Mouse (Mus musculus) intestine, embryonic 16.5 days (tissue): ENCODE data around the gene E2f6. TPM values are rescaled to one million over a fixed set of nuclear protein-coding genes. Genes with fewer than 3 reads are reported as not detected.

Experiments used
- ATAC-seq: fragments of 200-750 bp; cut with Nextera tagmentation; 2 replicates; pipeline ENCODE4 v1.8.0; 2017; ENCODE audit warnings: moderate TSS enrichment, moderate library complexity
- H3K27ac ChIP-seq: fragments of 300-500 bp; sonication (generic); 2 replicates; pipeline ENCODE4 v1.5.1; 2014; ENCODE audit warnings: mild to moderate bottlenecking, low read length
- H3K27me3 ChIP-seq: fragments of 300-500 bp; sonication (generic); replicated peaks from 2 replicates; pipeline ENCODE4 v1.6.1; 2014; ENCODE audit warnings: low read length, control low read depth, mixed read lengths; ENCODE audit not compliant: control insufficient read depth, insufficient read depth
- H3K36me3 ChIP-seq: fragments of 300-500 bp; sonication (generic); 2 replicates; pipeline ENCODE4 v1.6.1; 2014; ENCODE audit warnings: low read length, control low read depth; ENCODE audit not compliant: control insufficient read depth, insufficient read depth
- H3K4me1 ChIP-seq: fragments of 300-500 bp; sonication (generic); 2 replicates; pipeline ENCODE4 v1.6.1; 2014; ENCODE audit warnings: low read length, control low read depth, mixed read lengths; ENCODE audit not compliant: control insufficient read depth, insufficient read depth
- H3K4me2 ChIP-seq: fragments of 300-500 bp; sonication (generic); 2 replicates; pipeline ENCODE4 v1.6.1; 2014; ENCODE audit warnings: low read depth, low read length, control low read depth
- H3K4me3 ChIP-seq: fragments of 300-500 bp; sonication (generic); 2 replicates; pipeline ENCODE4 v1.5.1; 2014; ENCODE audit warnings: mild to moderate bottlenecking, low read length
- H3K9ac ChIP-seq: fragments of 300-500 bp; sonication (generic); 2 replicates; pipeline ENCODE4 v1.6.1; 2014; ENCODE audit warnings: low read depth, low read length
- H3K9me3 ChIP-seq: fragments of 300-500 bp; sonication (generic); 2 replicates; pipeline ENCODE4 v1.6.1; 2016; ENCODE audit warnings: low read length, control low read depth; ENCODE audit not compliant: control insufficient read depth
- whole genome bisulfite sequencing: fragments of 180-500 bp; shearing (Covaris S2); extraction: QIAGEN DNeasy Blood & Tissue Kit; methylation state at CpG from one replicate; pipeline ENCODE4 v1.1.7; 2014; 5-methylcytosine and 5-hydroxymethylcytosine counted together
- polyA plus RNA-seq: library from polyadenylated mRNA; unstranded; fragments of >200 nt; fragmentation: Nextera tagmentation; extraction: Ambion mirVana; gene quantifications from 2 replicates; pipeline ENCODE4 v1.2.1, GENCODE M21; 2015

E2f6 gene
- polyA plus RNA-seq, 1 experiment from 2014 or later: 29.5 TPM

DNA sequence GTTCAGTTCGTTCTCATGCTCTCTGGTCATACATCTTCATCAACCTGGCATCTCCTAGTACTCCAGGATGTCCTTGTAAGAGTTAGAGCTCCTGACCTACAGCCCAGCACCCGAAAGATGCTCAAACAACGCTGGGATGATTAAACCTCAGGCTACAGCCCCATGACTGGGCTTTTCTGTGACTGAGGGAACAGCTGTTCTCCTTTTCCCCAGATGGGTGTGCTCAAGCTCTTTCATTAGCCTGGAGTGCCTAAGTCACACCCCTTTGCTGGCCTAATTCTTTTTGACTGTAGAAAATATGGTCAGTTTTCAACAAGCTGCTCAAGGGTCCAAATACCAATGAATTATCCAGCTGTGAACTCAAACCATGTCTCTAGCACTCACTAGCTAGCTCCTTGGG lies 2.7 kb upstream of the E2f6 start:
- Histone ChIP-seq H3K36me3 (no peaks in the 10 kb centered on the region), H3K4me3 (no peak overlapping the region), H3K27ac (no peak overlapping the region), H3K9ac (no peak overlapping the region), H3K4me2 (no peak overlapping the region), H3K9me3 (no peaks in the 10 kb centered on the region), H3K4me1 (no peaks in the 10 kb centered on the region; the same call in 1 of the 2 replicates), H3K27me3 (peaks cover 2% of the 10 kb centered on the region; the same call in 1 of the 2 replicates)
- 32% methylated on average over 3 of the region's 3 CpGs for WGBS
- no peak for ATAC-seq

GRCm38 (mm10) chr12:16811477-16811876 lies 714 bp downstream of the E2f6 start:
- Histone ChIP-seq H3K4me3 (peak overlapping the region; percentile 87), H3K36me3 (peaks cover under 1% of the 10 kb centered on the region; the same call in 1 of the 2 replicates), H3K27me3 (peaks cover 2% of the 10 kb centered on the region; the same call in 1 of the 2 replicates), H3K9ac (peak overlapping the region; percentile 90), H3K4me2 (peak overlapping the region; percentile 91), H3K27ac (no peak overlapping the region), H3K9me3 (no peaks in the 10 kb centered on the region), H3K4me1 (no peaks in the 10 kb centered on the region; the same call in 1 of the 2 replicates)
- ATAC-seq: peak; percentile 24; the same call in 1 of the 2 replicates
- 3% methylated on average over 15 of the region's 15 CpGs for WGBS

GRCm38 (mm10) chr12:16817147-16817546 lies 6.4 kb downstream of the E2f6 start:
- 87% methylated on average over 4 of the region's 4 CpGs for WGBS
- Histone ChIP-seq H3K4me2 (no peak overlapping the region), H3K9me3 (no peaks in the 10 kb centered on the region), H3K4me1 (no peaks in the 10 kb centered on the region; the same call in 1 of the 2 replicates), H3K27ac (no peak overlapping the region), H3K27me3 (no peaks in the 10 kb centered on the region), H3K9ac (no peak overlapping the region), H3K36me3 (peaks cover 15% of the 10 kb centered on the region), H3K4me3 (no peak overlapping the region)
- no peak for ATAC-seq

DNA sequence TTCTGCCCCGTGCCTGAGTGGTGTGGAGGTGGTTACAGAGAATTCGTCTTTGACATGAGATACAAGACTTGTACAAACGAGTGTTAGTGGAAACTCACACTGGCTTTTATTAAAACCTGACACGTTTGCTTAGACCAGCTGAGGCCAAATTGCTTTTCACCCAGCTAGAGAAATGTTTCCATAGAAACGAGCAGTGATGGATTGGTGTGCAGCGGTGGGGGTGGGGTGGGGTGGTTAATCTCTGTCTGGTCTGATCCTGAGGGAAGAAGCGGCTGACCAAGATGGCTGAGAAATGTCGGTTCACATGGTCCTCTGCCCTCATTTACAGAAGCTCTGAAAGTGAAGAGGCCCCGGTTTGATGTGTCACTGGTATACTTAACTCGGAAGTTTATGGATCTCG lies 7.8 kb downstream of the E2f6 start:
- Histone ChIP-seq H3K9me3 (no peaks in the 10 kb centered on the region), H3K4me2 (no peak overlapping the region), H3K36me3 (peaks cover 18% of the 10 kb centered on the region), H3K27ac (no peak overlapping the region), H3K4me3 (no peak overlapping the region), H3K9ac (no peak overlapping the region), H3K4me1 (no peaks in the 10 kb centered on the region), H3K27me3 (no peaks in the 10 kb centered on the region)
- WGBS: 41% methylated on average over 11 of the region's 11 CpGs
- no peak for ATAC-seq

- Histone ChIP-seq H3K27me3 (no peaks in the 10 kb centered on the region), H3K4me3 (no peak overlapping the region), H3K36me3 (peaks cover 26% of the 10 kb centered on the region), H3K27ac (no peak overlapping the region), H3K9me3 (no peaks in the 10 kb centered on the region), H3K9ac (no peak overlapping the region), H3K4me2 (no peak overlapping the region), H3K4me1 (no peaks in the 10 kb centered on the region)
- ATAC-seq: no peak
- WGBS: 86% methylated on average over 7 of the region's 7 CpGs
Observed at GRCm38 (mm10) chr12:16820761-16821160, 10.0 kb downstream of the E2f6 start.

DNA sequence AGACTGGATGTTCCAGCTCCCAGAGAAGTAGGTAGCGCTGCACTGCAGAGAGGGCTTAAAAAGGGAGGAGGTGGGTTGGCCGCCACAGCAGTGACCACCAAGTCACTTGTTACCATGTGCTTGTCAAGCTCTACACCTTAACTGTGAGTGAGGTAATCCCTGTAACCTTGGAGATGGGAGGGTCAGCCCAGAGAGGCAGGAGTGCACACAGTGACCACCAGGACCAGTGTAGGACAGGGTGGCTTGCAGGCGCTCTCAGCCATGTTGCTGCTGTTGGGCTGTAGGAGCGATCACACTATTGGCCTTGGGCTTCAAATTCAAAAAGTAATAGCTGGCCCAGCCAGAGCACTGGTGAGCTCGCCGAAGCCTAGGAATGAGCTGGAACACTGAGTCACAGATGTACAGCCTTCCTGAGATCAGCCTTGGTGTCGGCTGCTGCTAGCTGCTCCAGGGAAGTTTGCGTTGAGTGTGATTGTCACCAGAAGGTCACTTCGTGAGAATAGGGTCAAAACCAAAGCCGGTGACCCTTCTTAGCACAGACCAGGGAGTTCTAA lies 11.5 kb downstream of the E2f6 start:
- H3K36me3 ChIP-seq: peaks cover 23% of the 10 kb centered on the region

DNA sequence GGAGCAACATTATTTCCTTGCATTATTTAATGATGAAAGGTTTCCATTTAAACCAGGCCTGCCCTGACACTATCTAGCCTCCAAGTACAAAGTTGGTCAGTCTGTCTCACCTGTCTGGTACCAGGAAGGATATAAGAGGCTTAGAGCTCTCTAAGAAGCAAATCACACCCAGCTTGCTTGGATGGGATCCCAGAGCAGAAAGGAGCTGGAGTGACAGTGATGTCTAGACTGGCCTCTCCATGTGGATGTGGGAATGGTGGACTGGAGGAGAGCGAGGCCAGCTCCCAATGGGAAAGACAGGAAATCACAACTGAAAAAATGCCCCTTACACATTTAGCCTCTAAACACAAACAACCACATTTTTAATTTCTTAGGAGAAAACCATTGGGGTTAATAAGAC lies 12.9 kb downstream of the E2f6 start:
- H3K27me3 ChIP-seq: no peaks in the 10 kb centered on the region
- peaks cover 18% of the 10 kb centered on the region for H3K36me3 ChIP-seq
- H3K9ac ChIP-seq: no peak overlapping the region
- no peaks in the 10 kb centered on the region for H3K9me3 ChIP-seq
- H3K4me1 ChIP-seq: no peaks in the 10 kb centered on the region
- WGBS: 96% methylated on average over 1 of the region's 1 CpGs
- no peak overlapping the region for H3K4me3 ChIP-seq
- H3K4me2 ChIP-seq: no peak overlapping the region
- ATAC-seq: no peak
- no peak overlapping the region for H3K27ac ChIP-seq

More for the DNA sequence above, 11.5 kb downstream of the E2f6 start:
- no peak overlapping the region for H3K4me3 ChIP-seq
- no peaks in the 10 kb centered on the region for H3K4me1 ChIP-seq
- WGBS: 95% methylated on average over 10 of the region's 10 CpGs
- no peak overlapping the region for H3K9ac ChIP-seq
- no peak overlapping the region for H3K4me2 ChIP-seq
- no peak overlapping the region for H3K27ac ChIP-seq
- no peaks in the 10 kb centered on the region for H3K9me3 ChIP-seq
- no peak for ATAC-seq
- H3K27me3 ChIP-seq: no peaks in the 10 kb centered on the region

GRCm38 (mm10) chr12:16828505-16828904 lies 17.7 kb downstream of the E2f6 start:
- no peaks in the 10 kb centered on the region for H3K9me3 ChIP-seq
- no peak overlapping the region for H3K27ac ChIP-seq
- no peak overlapping the region for H3K4me3 ChIP-seq
- H3K4me2 ChIP-seq: no peak overlapping the region
- H3K4me1 ChIP-seq: no peaks in the 10 kb centered on the region
- peaks cover 8% of the 10 kb centered on the region; the same call in 1 of the 2 replicates for H3K36me3 ChIP-seq
- 45% methylated on average over 6 of the region's 6 CpGs for WGBS
- ATAC-seq: peak; percentile 92
- no peak overlapping the region for H3K9ac ChIP-seq
- H3K27me3 ChIP-seq: no peaks in the 10 kb centered on the region

DNA sequence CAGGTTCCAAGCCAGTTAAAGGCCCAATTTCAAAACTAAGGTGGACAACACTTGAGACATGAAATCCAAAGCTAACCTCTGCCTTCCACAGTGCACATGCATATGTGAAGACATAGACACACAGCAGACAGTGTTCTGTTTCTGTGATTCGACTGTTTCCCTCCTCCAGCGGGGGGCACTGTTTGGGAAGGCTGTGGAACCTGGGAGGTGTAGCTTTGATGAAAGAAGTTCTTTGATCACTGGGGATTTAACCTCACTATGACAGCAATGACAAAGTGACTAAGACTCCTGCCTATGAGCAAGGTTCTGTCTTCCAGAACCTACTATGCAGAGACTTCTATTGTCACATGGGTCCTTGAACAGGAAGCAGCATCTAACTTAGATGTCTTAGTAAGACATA lies 19.0 kb downstream of the E2f6 start:
- 80% methylated on average over 2 of the region's 2 CpGs for WGBS
- Histone ChIP-seq H3K27ac (no peak overlapping the region), H3K4me1 (no peaks in the 10 kb centered on the region), H3K4me3 (no peak overlapping the region), H3K36me3 (peaks cover 3% of the 10 kb centered on the region; the same call in 1 of the 2 replicates), H3K9me3 (no peaks in the 10 kb centered on the region), H3K9ac (no peak overlapping the region), H3K4me2 (no peak overlapping the region), H3K27me3 (no peaks in the 10 kb centered on the region)
- ATAC-seq: no peak

GRCm38 (mm10) chr12:16831071-16831470 lies 20.3 kb downstream of the E2f6 start:
- H3K4me1 ChIP-seq: no peaks in the 10 kb centered on the region
- ATAC-seq: peak; percentile 68
- no peak overlapping the region for H3K4me2 ChIP-seq
- H3K9me3 ChIP-seq: no peaks in the 10 kb centered on the region
- H3K4me3 ChIP-seq: no peak overlapping the region
- H3K27ac ChIP-seq: no peak overlapping the region
- H3K36me3 ChIP-seq: no peaks in the 10 kb centered on the region
- no peaks in the 10 kb centered on the region for H3K27me3 ChIP-seq
- no peak overlapping the region for H3K9ac ChIP-seq
- 66% methylated on average over 4 of the region's 4 CpGs for WGBS
